Mouse (Mus musculus): ENCODE measurements at regions not wholly inside any gene's neighbourhood (a gene's known extent, or its start where the extent isn't known, plus 50 kb on each side); places are given as distances from the start of the nearest gene placed in this dataset.

DNA sequence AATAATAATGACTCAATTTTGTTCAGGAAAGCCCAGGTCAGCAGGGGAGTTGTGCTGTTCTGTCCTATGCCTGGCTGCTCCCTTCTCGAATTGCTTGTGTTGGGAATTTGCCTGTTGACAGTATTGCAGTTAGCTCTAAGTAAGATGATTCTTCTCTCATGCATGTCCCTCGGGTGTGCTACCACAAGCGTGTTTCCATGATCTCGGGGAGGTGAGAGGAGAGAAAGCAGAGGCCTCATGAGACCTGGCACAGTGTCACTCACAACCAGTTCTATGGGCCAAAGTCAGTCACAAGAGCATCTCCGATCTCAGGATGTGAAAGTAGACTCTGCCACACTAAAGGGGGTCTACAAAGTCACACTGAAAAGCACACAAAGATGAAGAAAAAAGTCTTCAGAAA is 346.6 kb upstream of the Mmadhc start:
- Histone ChIP-seq H3K9ac (no peak overlapping the region), H3K9me3 (no peaks in the 10 kb centered on the region), H3K4me3 (no peak overlapping the region), H3K27ac (no peak overlapping the region), H3K27me3 (no peaks in the 10 kb centered on the region), H3K4me2 (no peak overlapping the region), H3K4me1 (no peaks in the 10 kb centered on the region), H3K36me3 (no peaks in the 10 kb centered on the region)
- no peak for ATAC-seq (ENCODE audit: insufficient number of reproducible peaks, insufficient read depth, low FRiP score, low TSS enrichment, low read depth)
- WGBS: 59% methylated on average over 5 of the region's 5 CpGs

DNA sequence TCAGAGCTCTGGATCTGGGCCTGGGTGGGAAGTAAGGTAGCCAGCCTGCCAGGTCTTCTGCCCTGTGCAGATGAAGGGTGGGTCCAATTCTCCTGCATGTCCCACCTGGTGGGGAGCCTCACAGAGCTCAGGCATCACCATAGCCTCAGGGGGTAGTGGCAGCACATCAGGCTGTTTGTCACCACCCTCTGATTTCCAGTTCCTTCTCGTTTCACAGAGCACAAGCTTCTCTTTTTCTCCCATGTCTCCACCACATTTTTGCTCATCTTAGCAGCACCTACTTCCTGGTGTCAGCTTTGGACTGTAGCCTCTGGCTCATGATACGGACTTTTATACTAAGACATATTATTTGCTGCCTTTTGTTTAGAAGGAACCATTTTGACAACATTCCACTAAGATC is 345.6 kb upstream of the Mmadhc start:
- Histone ChIP-seq H3K4me2 (no peak overlapping the region), H3K4me1 (no peaks in the 10 kb centered on the region), H3K9ac (no peak overlapping the region), H3K36me3 (no peaks in the 10 kb centered on the region), H3K27me3 (no peaks in the 10 kb centered on the region), H3K27ac (no peak overlapping the region), H3K4me3 (no peak overlapping the region), H3K9me3 (no peaks in the 10 kb centered on the region)
- WGBS: 60% methylated on average over 2 of the region's 2 CpGs
- no peak for ATAC-seq (ENCODE audit: insufficient number of reproducible peaks, insufficient read depth, low FRiP score, low TSS enrichment, low read depth)

DNA sequence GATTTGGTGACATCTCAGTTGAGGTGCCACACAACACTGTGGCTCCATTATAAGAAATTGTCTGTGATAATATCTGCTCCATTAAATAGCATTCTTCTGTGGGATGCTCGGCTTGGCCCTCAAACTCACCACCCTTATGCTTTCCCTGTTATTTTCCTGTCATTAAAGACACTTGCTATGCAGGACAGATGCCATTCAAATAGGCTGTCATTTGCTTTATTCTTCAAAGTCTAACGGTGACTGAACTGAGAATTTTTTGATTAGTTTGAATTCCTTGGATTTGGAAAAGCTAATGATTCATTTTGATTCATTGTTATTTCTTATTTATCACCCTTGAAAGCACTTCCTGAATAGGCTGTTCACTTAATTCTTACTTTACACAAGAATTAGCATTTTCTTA is 339.3 kb upstream of the Mmadhc start:
- 76% methylated on average over 2 of the region's 2 CpGs for WGBS
- H3K36me3 ChIP-seq: no peaks in the 10 kb centered on the region
- H3K4me1 ChIP-seq: no peaks in the 10 kb centered on the region
- no peaks in the 10 kb centered on the region for H3K27me3 ChIP-seq
- H3K9ac ChIP-seq: no peak overlapping the region
- no peak overlapping the region for H3K4me3 ChIP-seq
- no peak overlapping the region for H3K4me2 ChIP-seq
- no peak overlapping the region for H3K27ac ChIP-seq
- ATAC-seq (ENCODE audit: insufficient number of reproducible peaks, insufficient read depth, low FRiP score, low TSS enrichment, low read depth): no peak
- no peaks in the 10 kb centered on the region for H3K9me3 ChIP-seq

DNA sequence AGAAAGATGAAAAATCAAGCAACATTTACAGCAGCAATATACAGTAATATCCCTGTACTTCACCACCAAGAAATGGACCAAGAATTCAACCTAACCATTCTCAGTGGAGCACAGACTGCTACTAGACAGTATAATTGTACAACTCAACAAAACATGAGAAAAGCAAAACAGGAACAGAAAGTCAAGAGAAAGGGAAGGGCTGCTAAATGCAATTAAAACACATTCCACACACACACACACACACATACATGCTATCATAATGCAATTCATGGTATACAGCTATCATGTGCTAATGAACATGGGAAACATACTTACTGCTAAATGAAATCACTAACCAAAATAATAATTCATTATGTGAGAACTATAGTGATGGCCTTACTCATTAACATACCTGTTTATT is 335.2 kb upstream of the Mmadhc start:
- Histone ChIP-seq H3K27ac (no peak overlapping the region), H3K36me3 (no peaks in the 10 kb centered on the region), H3K4me1 (no peaks in the 10 kb centered on the region), H3K9me3 (no peaks in the 10 kb centered on the region), H3K4me3 (no peak overlapping the region), H3K27me3 (no peaks in the 10 kb centered on the region), H3K9ac (no peak overlapping the region), H3K4me2 (no peak overlapping the region)
- ATAC-seq (ENCODE audit: insufficient number of reproducible peaks, insufficient read depth, low FRiP score, low TSS enrichment, low read depth): no peak

DNA sequence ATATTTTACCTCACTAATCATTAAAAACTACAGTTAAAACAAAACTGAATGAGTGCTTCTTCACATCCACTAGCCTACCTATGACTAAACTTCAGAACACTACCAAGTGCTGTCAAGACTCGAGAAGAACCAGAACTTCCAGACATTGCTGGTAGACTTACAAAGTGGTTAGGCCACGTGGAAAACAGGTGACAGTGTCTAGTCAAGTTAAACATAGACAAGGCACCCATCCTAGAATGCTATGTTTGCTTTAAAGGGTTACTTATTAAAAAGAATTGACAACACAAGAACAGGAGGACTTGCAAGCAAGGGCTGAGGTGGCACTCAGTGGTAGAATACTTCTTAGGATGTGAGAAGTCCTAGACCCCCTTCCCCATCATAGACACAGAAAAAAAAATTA is 330.9 kb upstream of the Mmadhc start:
- Histone ChIP-seq H3K4me3 (no peak overlapping the region), H3K36me3 (no peaks in the 10 kb centered on the region), H3K4me1 (no peaks in the 10 kb centered on the region), H3K27ac (no peak overlapping the region), H3K4me2 (no peak overlapping the region), H3K27me3 (no peaks in the 10 kb centered on the region), H3K9me3 (no peaks in the 10 kb centered on the region), H3K9ac (no peak overlapping the region)
- no peak for ATAC-seq (ENCODE audit: insufficient number of reproducible peaks, insufficient read depth, low FRiP score, low TSS enrichment, low read depth)
- WGBS: 78% methylated on average over 2 of the region's 2 CpGs

DNA sequence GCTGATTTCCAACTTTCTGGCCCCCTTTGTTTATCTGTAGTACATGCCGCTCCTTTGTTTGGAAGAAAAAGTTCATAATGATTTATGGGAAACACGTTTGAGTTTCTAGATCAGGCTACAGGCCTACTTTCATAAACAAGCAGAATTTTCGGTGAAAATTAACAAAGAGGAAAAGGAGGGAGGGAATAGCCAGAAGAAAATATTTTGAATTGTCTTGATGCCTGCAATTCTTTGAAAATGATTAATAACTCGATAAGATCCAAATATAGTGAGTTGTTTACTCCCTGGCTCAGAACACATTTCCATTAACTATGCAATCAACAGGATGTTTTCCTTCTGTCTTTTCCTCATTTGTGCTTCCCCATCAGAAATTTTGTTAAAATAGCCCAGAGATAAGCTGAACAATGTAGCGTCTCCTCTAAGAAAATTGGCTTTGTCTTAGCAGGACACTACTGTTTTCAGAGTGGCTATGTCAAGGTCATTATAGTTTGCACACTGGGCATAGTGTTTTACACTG is 328.7 kb upstream of the Mmadhc start:
- 83% methylated on average over 5 of the region's 5 CpGs for WGBS
- Histone ChIP-seq H3K36me3 (no peaks in the 10 kb centered on the region), H3K4me1 (no peaks in the 10 kb centered on the region), H3K9me3 (no peaks in the 10 kb centered on the region), H3K4me3 (no peak overlapping the region), H3K9ac (no peak overlapping the region), H3K27me3 (no peaks in the 10 kb centered on the region), H3K4me2 (no peak overlapping the region), H3K27ac (no peak overlapping the region)
- no peak for ATAC-seq (ENCODE audit: insufficient number of reproducible peaks, insufficient read depth, low FRiP score, low TSS enrichment, low read depth)

DNA sequence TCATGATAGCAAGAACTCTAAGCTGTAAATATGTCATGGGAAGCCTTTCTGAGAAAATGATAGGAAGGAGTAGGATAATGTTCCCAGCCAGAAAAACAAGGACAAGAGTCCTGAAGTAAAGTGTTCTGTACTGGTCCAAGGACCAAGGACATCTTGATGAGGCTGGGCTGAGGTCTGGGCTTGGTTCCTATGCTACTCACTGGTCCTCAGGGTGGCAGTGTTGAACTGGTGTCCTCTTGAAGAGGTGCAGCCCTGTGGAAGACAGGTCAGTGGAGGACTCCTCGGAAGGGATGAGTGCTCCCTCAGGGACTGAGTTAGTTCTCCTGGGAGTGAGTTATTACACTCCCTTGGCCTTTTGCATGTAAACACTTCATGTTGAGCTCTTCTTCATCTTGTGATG is 312.5 kb upstream of the Mmadhc start:
- H3K9me3 ChIP-seq: no peaks in the 10 kb centered on the region
- H3K36me3 ChIP-seq: no peaks in the 10 kb centered on the region
- WGBS: 73% methylated on average over 1 of the region's 1 CpGs
- no peak overlapping the region for H3K4me2 ChIP-seq
- no peak overlapping the region for H3K27ac ChIP-seq
- ATAC-seq (ENCODE audit: insufficient number of reproducible peaks, insufficient read depth, low FRiP score, low TSS enrichment, low read depth): no peak
- no peak overlapping the region for H3K9ac ChIP-seq
- no peak overlapping the region for H3K4me3 ChIP-seq
- H3K27me3 ChIP-seq: no peaks in the 10 kb centered on the region
- H3K4me1 ChIP-seq: no peaks in the 10 kb centered on the region

DNA sequence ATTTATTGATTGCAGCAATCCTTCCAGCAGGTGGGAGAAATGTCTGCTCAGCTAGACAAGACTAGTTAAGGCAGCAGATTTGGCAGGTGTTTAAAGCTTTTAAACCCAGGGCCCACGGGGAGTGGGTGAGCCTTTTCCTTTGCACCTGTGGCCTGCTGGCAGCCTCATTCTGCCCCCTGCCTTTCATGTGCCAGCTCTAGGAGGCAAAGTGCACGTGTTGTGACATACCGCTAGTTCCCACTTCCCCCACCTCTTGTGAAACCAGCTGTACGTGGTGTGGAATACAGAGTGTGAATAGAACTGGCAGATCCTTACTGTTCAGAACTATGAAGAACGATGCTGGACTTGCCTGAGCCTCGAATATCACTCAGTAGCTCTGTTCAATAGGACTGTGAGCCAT is 292.6 kb upstream of the Mmadhc start:
- Histone ChIP-seq H3K4me3 (no peak overlapping the region), H3K4me2 (no peak overlapping the region), H3K9ac (no peak overlapping the region), H3K27ac (no peak overlapping the region), H3K36me3 (no peaks in the 10 kb centered on the region), H3K27me3 (no peaks in the 10 kb centered on the region), H3K4me1 (peaks cover 6% of the 10 kb centered on the region; the same call in 1 of the 2 replicates), H3K9me3 (no peaks in the 10 kb centered on the region)
- WGBS: 65% methylated on average over 6 of the region's 6 CpGs
- ATAC-seq (ENCODE audit: insufficient number of reproducible peaks, insufficient read depth, low FRiP score, low TSS enrichment, low read depth): no peak

DNA sequence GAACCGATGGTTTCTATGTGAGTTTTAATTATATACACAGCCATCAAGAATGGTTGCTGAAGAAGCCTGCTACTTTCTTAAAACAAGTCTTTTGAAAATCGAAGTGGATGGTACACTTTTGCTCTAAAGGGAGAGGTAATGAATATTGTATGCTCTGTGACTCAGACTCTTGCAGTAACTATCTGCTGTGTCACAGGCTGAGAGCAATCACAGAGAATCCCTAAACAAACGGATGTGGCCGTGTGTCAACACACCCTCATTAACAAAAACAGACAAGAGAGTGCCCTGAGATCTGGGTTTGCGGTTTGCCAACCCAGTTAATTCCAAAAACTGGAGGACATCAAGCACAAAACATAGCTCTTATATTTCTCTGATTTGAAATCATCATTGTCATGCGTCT is 292.1 kb upstream of the Mmadhc start:
- Histone ChIP-seq H3K27me3 (no peaks in the 10 kb centered on the region), H3K4me3 (no peak overlapping the region), H3K9ac (no peak overlapping the region), H3K4me1 (peaks cover 6% of the 10 kb centered on the region; the same call in 1 of the 2 replicates), H3K9me3 (no peaks in the 10 kb centered on the region), H3K27ac (no peak overlapping the region), H3K4me2 (no peak overlapping the region), H3K36me3 (no peaks in the 10 kb centered on the region)
- no peak for ATAC-seq (ENCODE audit: insufficient number of reproducible peaks, insufficient read depth, low FRiP score, low TSS enrichment, low read depth)
- WGBS: 74% methylated on average over 6 of the region's 6 CpGs

DNA sequence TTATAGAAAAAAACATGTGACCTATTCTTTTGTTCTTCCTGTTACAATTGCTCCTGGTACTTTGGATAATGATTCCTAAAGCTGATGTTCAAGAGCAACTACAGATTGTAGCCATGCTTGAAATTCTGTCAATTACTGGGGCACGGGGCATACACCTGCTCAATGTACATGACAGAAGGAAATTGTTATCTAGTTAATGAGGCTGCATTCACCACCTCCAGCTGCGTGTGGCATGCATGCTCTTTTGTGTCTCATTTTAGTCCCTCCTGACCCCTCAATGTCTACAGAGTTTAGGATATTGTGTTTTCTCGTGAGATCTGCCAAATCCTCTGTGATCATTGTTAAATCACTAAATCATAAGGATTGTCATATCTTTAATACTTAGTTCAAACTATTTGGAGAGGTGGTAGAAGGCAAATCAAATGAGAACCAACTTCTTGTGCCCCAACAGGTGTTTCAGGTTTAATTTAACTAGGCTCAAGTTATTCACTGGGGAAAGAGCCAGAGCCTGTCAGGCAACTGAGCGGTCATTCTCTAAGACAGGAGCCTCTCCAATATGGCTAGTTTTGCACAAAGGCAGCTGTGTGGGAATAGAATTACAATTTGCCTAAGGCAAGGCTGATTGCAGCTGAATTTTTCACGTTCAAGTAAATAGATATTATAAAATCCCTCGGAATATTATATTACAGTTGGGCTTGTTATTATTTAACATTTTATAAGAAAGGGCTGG is 289.9 kb upstream of the Mmadhc start:
- Histone ChIP-seq H3K9ac (no peak overlapping the region), H3K9me3 (no peaks in the 10 kb centered on the region), H3K4me2 (no peak overlapping the region), H3K4me1 (peaks cover 6% of the 10 kb centered on the region; the same call in 1 of the 2 replicates), H3K27ac (no peak overlapping the region), H3K4me3 (no peak overlapping the region), H3K36me3 (no peaks in the 10 kb centered on the region), H3K27me3 (no peaks in the 10 kb centered on the region)
- ATAC-seq (ENCODE audit: insufficient number of reproducible peaks, insufficient read depth, low FRiP score, low TSS enrichment, low read depth): no peak
- WGBS: 17% methylated on average over 6 of the region's 6 CpGs

DNA sequence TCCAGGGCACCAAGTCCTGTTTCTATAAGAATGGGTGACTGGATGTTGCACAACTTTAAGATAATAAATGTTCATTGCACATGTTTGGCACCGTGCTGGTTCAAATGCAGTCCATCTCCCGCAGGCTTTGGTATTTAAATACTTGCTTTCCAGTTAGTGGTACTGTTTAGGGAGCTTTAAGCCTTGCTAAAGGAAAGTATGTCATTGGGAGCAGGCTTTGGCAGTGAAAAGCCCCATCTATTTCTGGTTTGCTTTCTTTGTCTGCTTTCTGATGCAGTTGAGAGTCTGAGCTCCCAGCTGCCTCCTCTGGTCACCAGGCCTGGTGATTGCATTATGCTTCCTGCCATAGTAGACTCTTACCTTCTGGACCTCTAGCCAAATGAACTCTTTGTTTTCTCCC is 283.0 kb upstream of the Mmadhc start:
- ATAC-seq (ENCODE audit: insufficient number of reproducible peaks, insufficient read depth, low FRiP score, low TSS enrichment, low read depth): no peak
- whole genome bisulfite sequencing: 71% methylated on average over 2 of the region's 2 CpGs
- peaks cover 9% of the 10 kb centered on the region; the same call in 1 of the 2 replicates for H3K4me1 ChIP-seq

DNA sequence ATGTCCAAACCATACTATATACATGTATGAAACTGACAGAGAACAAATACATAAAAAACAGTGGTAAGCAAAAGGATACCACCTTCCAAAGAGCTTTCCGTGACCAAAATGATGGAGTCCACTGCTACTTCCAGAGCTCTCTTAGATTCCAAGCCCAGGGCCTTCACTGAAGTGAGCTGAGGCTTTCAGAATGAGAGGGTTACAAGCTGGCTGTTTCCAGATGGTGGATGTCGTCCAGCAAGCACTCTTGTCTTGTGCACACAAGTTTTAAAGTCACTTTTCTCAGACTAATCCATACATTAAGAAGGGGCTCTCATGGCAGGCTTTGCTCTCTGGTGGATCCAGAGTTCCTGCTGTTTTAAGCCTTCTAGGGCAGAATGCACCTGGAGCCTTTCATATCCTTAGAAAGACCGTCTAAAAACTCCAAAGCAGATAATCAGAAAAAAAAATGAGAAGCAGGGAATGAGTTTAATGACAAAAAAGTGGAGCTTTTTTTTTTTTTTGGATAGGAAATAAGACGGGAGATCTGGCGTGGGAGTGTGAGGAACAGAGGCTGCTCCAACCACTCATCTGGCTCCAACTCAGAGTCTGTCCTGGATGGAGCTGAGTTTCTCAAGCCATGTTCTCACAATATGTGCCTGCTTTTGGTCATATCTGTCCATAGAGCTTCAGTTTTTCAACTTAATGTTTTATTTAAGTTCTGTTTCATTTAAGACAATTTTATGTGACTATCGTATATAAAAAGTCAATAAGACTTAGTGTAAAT is 281.9 kb upstream of the Mmadhc start:
- Histone ChIP-seq H3K9me3 (no peaks in the 10 kb centered on the region), H3K27ac (no peak overlapping the region), H3K4me1 (peaks cover 14% of the 10 kb centered on the region), H3K4me3 (no peak overlapping the region), H3K36me3 (no peaks in the 10 kb centered on the region), H3K27me3 (no peaks in the 10 kb centered on the region), H3K9ac (no peak overlapping the region), H3K4me2 (no peak overlapping the region)
- 66% methylated on average over 6 of the region's 6 CpGs for WGBS
- no peak for ATAC-seq (ENCODE audit: insufficient number of reproducible peaks, insufficient read depth, low FRiP score, low TSS enrichment, low read depth)

More for the DNA sequence above, 283.0 kb upstream of the Mmadhc start:
- H3K27ac ChIP-seq: no peak overlapping the region
- H3K4me3 ChIP-seq: no peak overlapping the region
- H3K9me3 ChIP-seq: no peaks in the 10 kb centered on the region
- H3K4me2 ChIP-seq: no peak overlapping the region
- H3K9ac ChIP-seq: no peak overlapping the region
- no peaks in the 10 kb centered on the region for H3K36me3 ChIP-seq
- H3K27me3 ChIP-seq: no peaks in the 10 kb centered on the region

Data from embryonic facial prominence, embryonic 13.5 days (tissue).